ENCODE assay signal across 18 mouse cellular contexts in the genomic region with DNA sequence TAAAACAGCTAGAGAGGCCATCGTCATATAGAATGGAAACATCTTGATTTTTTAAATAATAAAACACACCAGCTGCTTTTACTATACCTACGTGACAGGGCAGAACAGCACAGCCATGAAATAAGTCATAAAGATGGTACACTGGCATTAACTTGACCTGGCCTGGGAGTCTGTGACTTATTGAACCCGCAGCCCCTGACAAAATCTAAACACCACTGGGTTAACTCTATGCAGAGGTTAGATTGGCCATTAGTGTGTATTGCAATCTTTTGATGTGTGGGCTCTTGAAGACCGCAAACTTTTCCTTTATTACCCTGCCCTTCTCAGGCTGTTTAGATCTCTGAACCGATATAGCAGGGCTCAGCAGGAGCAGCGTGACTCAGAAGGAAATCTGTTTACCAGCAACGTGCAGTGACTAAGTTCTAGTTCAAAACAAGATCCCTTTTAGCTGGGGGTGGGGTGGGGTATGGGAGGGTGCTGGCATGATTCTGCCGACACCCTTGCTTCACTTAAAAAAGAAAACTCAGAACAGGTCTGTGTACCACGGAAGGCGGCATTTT.
DNase-seq lines count a peak whose midpoint lies in the region; ATAC-seq lines count a peak whose summit lies in the region.
"Had no signal": no experiment of that assay in that cellular context is flagged by ENCODE, and none has a peak within 500 bp of the region (broad histone marks: within the 10 kb centered on the region; RNA-seq: fewer than 3 reads in every experiment).

No protein-coding gene starts in this region.

- no peak overlapping the region for H3K4me3 ChIP-seq in forebrain, embryonic 12.5 days (replicated peaks)
- H3K4me3 ChIP-seq in forebrain, embryonic 16.5 days (replicated peaks; ENCODE audit: low read length), result no peak overlapping the region
- H3K4me3 ChIP-seq in limb, embryonic 11.5 days (ENCODE audit: low read depth, low read length), result no peak overlapping the region
- H3K4me3 ChIP-seq in limb, embryonic 10.5 days, result no peak overlapping the region
- no peak overlapping the region for H3K4me3 ChIP-seq in stomach, embryonic 15.5 days (replicated peaks)
- H3K4me3 ChIP-seq: hindbrain, embryonic 12.5 days; midbrain, embryonic 12.5 days had no signal

- H3K36me3 ChIP-seq in forebrain, embryonic 12.5 days (replicated peaks), result no peaks in the 10 kb centered on the region
- H3K36me3 ChIP-seq in forebrain, embryonic 16.5 days (ENCODE audit: control insufficient read depth, insufficient read depth), result no peaks in the 10 kb centered on the region
- H3K36me3 ChIP-seq in limb, embryonic 11.5 days (ENCODE audit: control insufficient read depth, insufficient read depth, low read length), result no peaks in the 10 kb centered on the region
- H3K36me3 ChIP-seq in limb, embryonic 10.5 days, result no peaks in the 10 kb centered on the region
- no peaks in the 10 kb centered on the region for H3K36me3 ChIP-seq in stomach, embryonic 15.5 days
- H3K36me3 ChIP-seq: hindbrain, embryonic 12.5 days; midbrain, embryonic 12.5 days had no signal

- H3K27ac ChIP-seq in forebrain, embryonic 12.5 days, result no peak overlapping the region
- no peak overlapping the region for H3K27ac ChIP-seq in forebrain, embryonic 16.5 days (ENCODE audit: low read length)
- no peak overlapping the region for H3K27ac ChIP-seq in limb, embryonic 11.5 days (replicated peaks; ENCODE audit: low read depth, low read length)
- no peak overlapping the region for H3K27ac ChIP-seq in limb, embryonic 10.5 days
- H3K27ac ChIP-seq in stomach, embryonic 15.5 days, result no peak overlapping the region
- H3K27ac ChIP-seq: hindbrain, embryonic 12.5 days; midbrain, embryonic 12.5 days had no signal

- WGBS in forebrain, embryonic 12.5 days, result 46% methylated on average over 10 of the region's 10 CpGs
- 41% methylated on average over 10 of the region's 10 CpGs for WGBS in forebrain, embryonic 16.5 days
- 26% methylated on average over 10 of the region's 10 CpGs for WGBS in limb, embryonic 11.5 days
- WGBS in limb, embryonic 10.5 days, result 35% methylated on average over 10 of the region's 10 CpGs
- 42% methylated on average over 10 of the region's 10 CpGs for WGBS in stomach, embryonic 15.5 days

- H3K9me3 ChIP-seq in forebrain, embryonic 12.5 days, result no peaks in the 10 kb centered on the region
- H3K9me3 ChIP-seq in forebrain, embryonic 16.5 days (ENCODE audit: control insufficient read depth, low read length), result no peaks in the 10 kb centered on the region
- H3K9me3 ChIP-seq in limb, embryonic 11.5 days (ENCODE audit: control insufficient read depth, low read length), result no peaks in the 10 kb centered on the region
- H3K9me3 ChIP-seq in limb, embryonic 10.5 days (replicated peaks), result no peaks in the 10 kb centered on the region
- no peaks in the 10 kb centered on the region for H3K9me3 ChIP-seq in stomach, embryonic 15.5 days
- H3K9me3 ChIP-seq: hindbrain, embryonic 12.5 days; midbrain, embryonic 12.5 days had no signal

- peaks cover 12% of the 10 kb centered on the region for H3K4me1 ChIP-seq in forebrain, embryonic 12.5 days
- H3K4me1 ChIP-seq in forebrain, embryonic 16.5 days (replicated peaks; ENCODE audit: control insufficient read depth, insufficient read depth, low read length), result no peaks in the 10 kb centered on the region
- peaks cover 7% of the 10 kb centered on the region; the same call in 1 of the 2 replicates for H3K4me1 ChIP-seq in limb, embryonic 11.5 days (ENCODE audit: control insufficient read depth, insufficient read depth, low read length)
- H3K4me1 ChIP-seq in limb, embryonic 10.5 days, result peaks cover 21% of the 10 kb centered on the region
- H3K4me1 ChIP-seq in stomach, embryonic 15.5 days, result 0 out of 2 replicates have a peak, but pooled peaks cover 3% of the 10 kb centered on the region

- H3K4me2 ChIP-seq in forebrain, embryonic 12.5 days, result peak overlapping the region; percentile 27; the same call in 1 of the 2 replicates
- no peak overlapping the region for H3K4me2 ChIP-seq in forebrain, embryonic 16.5 days (ENCODE audit: low read length)
- H3K4me2 ChIP-seq in limb, embryonic 11.5 days (ENCODE audit: low read depth, severe bottlenecking), result no peak overlapping the region
- peak overlapping the region; percentile 3; the same call in 1 of the 2 replicates for H3K4me2 ChIP-seq in stomach, embryonic 15.5 days
- H3K4me2 ChIP-seq: hindbrain, embryonic 12.5 days; midbrain, embryonic 12.5 days had no signal

- no peak overlapping the region for H3K9ac ChIP-seq in forebrain, embryonic 12.5 days
- H3K9ac ChIP-seq in forebrain, embryonic 16.5 days (replicated peaks; ENCODE audit: low read depth, low read length), result no peak overlapping the region
- no peak overlapping the region for H3K9ac ChIP-seq in limb, embryonic 11.5 days (ENCODE audit: low read length)
- H3K9ac ChIP-seq in stomach, embryonic 15.5 days, result no peak overlapping the region
- H3K9ac ChIP-seq: hindbrain, embryonic 12.5 days; liver, postnatal 0 days; midbrain, embryonic 12.5 days had no signal

- DNase-seq in limb, embryonic 11.5 days (ENCODE audit: low spot score), result no peak
- DNase-seq in limb, embryonic 10.5 days (ENCODE audit: low spot score), result no peak
- no peak for DNase-seq in layer of hippocampus, postnatal 10 days (ENCODE audit: low spot score in 2 of 2)
- no peak for DNase-seq in thymus, postnatal 14 days
- DNase-seq: adrenal gland, adult 2 months; cerebellum, postnatal 14 days; heart, adult 18-20 months; kidney, adult 9 months; liver; liver, postnatal 0 days; retina, postnatal 1 day; right cerebral cortex, postnatal 4 days had no signal

- H3K27me3 ChIP-seq in forebrain, embryonic 12.5 days, result 0 out of 2 replicates have a peak, but pooled peaks cover under 1% of the 10 kb centered on the region
- no peaks in the 10 kb centered on the region for H3K27me3 ChIP-seq in forebrain, embryonic 16.5 days (replicated peaks; ENCODE audit: control insufficient read depth, insufficient read depth, low read length)
- no peaks in the 10 kb centered on the region for H3K27me3 ChIP-seq in limb, embryonic 11.5 days (ENCODE audit: control insufficient read depth, insufficient read depth, low read length)
- no peaks in the 10 kb centered on the region for H3K27me3 ChIP-seq in limb, embryonic 10.5 days (ENCODE audit: low read depth, poor library complexity, severe bottlenecking)
- no peaks in the 10 kb centered on the region for H3K27me3 ChIP-seq in stomach, embryonic 15.5 days (replicated peaks)
- H3K27me3 ChIP-seq: hindbrain, embryonic 12.5 days had no signal

- no peak for ATAC-seq in forebrain, embryonic 12.5 days (ENCODE audit: low FRiP score)
- ATAC-seq in forebrain, embryonic 16.5 days, result no peak
- ATAC-seq in limb, embryonic 11.5 days (ENCODE audit: insufficient number of reproducible peaks, low FRiP score, low TSS enrichment, low read depth), result peak; percentile 17; the same call in 1 of the 2 replicates
- peak; percentile 77 to 82 for ATAC-seq in hematopoietic stem cell, adult 5-6 weeks (replicated peaks in 1 of 2; ENCODE audit: insufficient read depth in 1 of 2, low FRiP score in 2 of 2, low TSS enrichment in 1 of 2, low read depth in 1 of 2, poor library complexity in 2 of 2, severe bottlenecking in 2 of 2)
- no peak for ATAC-seq in stomach, embryonic 15.5 days (ENCODE audit: insufficient read depth, low FRiP score, low read depth)
- ATAC-seq: liver, postnatal 0 days had no signal

Comparison
In these comparisons a context has a peak if more than half of its experiments do, and no peak if none do; other contexts are left out.
1. H3K4me2 ChIP-seq: peak in forebrain, embryonic 12.5 days (single experiment) and stomach, embryonic 15.5 days (single experiment); none in forebrain, embryonic 16.5 days (single experiment) and limb, embryonic 11.5 days (single experiment).
2. ATAC-seq: peak in limb, embryonic 11.5 days (single experiment) and hematopoietic stem cell, adult 5-6 weeks (2 of 2); none in forebrain, embryonic 12.5 days (single experiment), forebrain, embryonic 16.5 days (single experiment) and stomach, embryonic 15.5 days (single experiment).